Mouse (Mus musculus) liver, embryonic 14.5 days (tissue): ENCODE data around the gene Zbp1. TPM values are rescaled to one million over a fixed set of nuclear protein-coding genes. Genes with fewer than 3 reads are reported as not detected.

Source experiments
- ATAC-seq: fragments of 200-750 bp; cut with Nextera tagmentation; 2 replicates; pipeline ENCODE4 v1.8.0; 2017; ENCODE audit warnings: moderate number of reproducible peaks, mild to moderate bottlenecking, moderate library complexity; ENCODE audit not compliant: insufficient read depth
- DNase-seq, 3 experiments: peaks; one replicate each; pipeline ENCODE4 v3.0.0-alpha.2; 2012 to 2013; ENCODE audit warnings: low read depth in 3 of 3, low spot score in 3 of 3
- H3K27ac ChIP-seq: fragments of 300-500 bp; sonication (generic); 2 replicates; pipeline ENCODE4 v1.5.1; 2014; ENCODE audit warnings: moderate library complexity, mild to moderate bottlenecking, control low read depth, inconsistent platforms
- H3K27me3 ChIP-seq: fragments of 300-500 bp; sonication (generic); 2 replicates; pipeline ENCODE4 v1.6.1; 2014; ENCODE audit warnings: mild to moderate bottlenecking, low read length, moderate library complexity; ENCODE audit not compliant: control insufficient read depth, insufficient read depth
- H3K36me3 ChIP-seq: fragments of 300-500 bp; sonication (generic); replicated peaks from 2 replicates; pipeline ENCODE4 v1.6.1; 2014; ENCODE audit warnings: low read depth; ENCODE audit not compliant: control insufficient read depth, insufficient read depth
- H3K4me1 ChIP-seq, 2 experiments: fragments of 200-500 bp in 1 of 2; fragments of 300-500 bp in 1 of 2; sonication (generic) in 1 of 2; replicated peaks; 2 replicates each; pipeline ENCODE4 v1.6.1; 2012 to 2014; ENCODE audit warnings: antibody characterized with exemption in 1 of 2, inconsistent platforms in 1 of 2, low read length in 1 of 2; ENCODE audit not compliant: control insufficient read depth in 2 of 2, insufficient read depth in 2 of 2
- H3K4me2 ChIP-seq: fragments of 300-500 bp; sonication (generic); 2 replicates; pipeline ENCODE4 v1.6.1; 2014; ENCODE audit warnings: low read depth, mild to moderate bottlenecking, control low read depth, moderate library complexity
- H3K4me3 ChIP-seq, 2 experiments: fragments of 200-500 bp in 1 of 2; fragments of 300-500 bp in 1 of 2; sonication (generic) in 1 of 2; 2 replicates each; pipeline ENCODE4 v1.5.1; 2012 to 2014; ENCODE audit warnings: low read depth in 2 of 2, low read length in 2 of 2, mild to moderate bottlenecking in 2 of 2, control low read depth in 1 of 2, inconsistent platforms in 1 of 2, moderate library complexity in 1 of 2; ENCODE audit not compliant: insufficient read depth in 1 of 2
- H3K9ac ChIP-seq: fragments of 300-500 bp; sonication (generic); replicated peaks from 2 replicates; pipeline ENCODE4 v1.6.1; 2014; ENCODE audit warnings: mild to moderate bottlenecking, control low read depth, moderate library complexity
- H3K9me3 ChIP-seq: fragments of 300-500 bp; sonication (generic); 2 replicates; pipeline ENCODE4 v1.6.1; 2016; ENCODE audit warnings: low read length, mixed read lengths; ENCODE audit not compliant: control insufficient read depth
- CTCF ChIP-seq: IDR thresholded peaks from 2 replicates; pipeline ENCODE4 v1.5.1; 2016; ENCODE audit warnings: antibody characterized with exemption, low read depth, control low read depth
- EP300 ChIP-seq: IDR thresholded peaks from 2 replicates; pipeline ENCODE4 v1.6.1; 2016; ENCODE audit warnings: antibody characterized with exemption, low read depth
- WGBS: fragments of 180-500 bp; shearing (Covaris S2); extraction: QIAGEN DNeasy Blood & Tissue Kit; methylation state at CpG from one replicate; pipeline ENCODE4 v1.1.7; 2014; ENCODE audit not compliant: insufficient replicate concordance; 5-methylcytosine and 5-hydroxymethylcytosine counted together
- polyA plus RNA-seq, 2 experiments: library from polyadenylated mRNA; depleted of rRNA in 1 of 2; stranded (reverse) in 1 of 2; unstranded in 1 of 2; fragments of >200 nt; fragmentation: Nextera tagmentation in 1 of 2; extraction: Ambion mirVana in 1 of 2; gene quantifications; 2 replicates each; pipeline versions ENCODE4 v1.2.1 to v1.2.3; 2012 to 2014

The Zbp1 gene
- polyA plus RNA-seq, 2 experiments: 0.64 to 1.0 TPM

GRCm38 (mm10) chr2:173207051-173207450 lies 11.7 kb downstream of the Zbp1 start:
- H3K27me3 ChIP-seq: no peaks in the 10 kb centered on the region
- no peak for DNase-seq

GRCm38 (mm10) chr2:173205563-173206099 lies 13.1 kb downstream of the Zbp1 start:
- Histone ChIP-seq H3K27ac (no peak overlapping the region), H3K4me1 (no peaks in the 10 kb centered on the region), H3K27me3 (no peaks in the 10 kb centered on the region), H3K9me3 (no peaks in the 10 kb centered on the region), H3K4me2 (no peak overlapping the region), H3K4me3 (no peak overlapping the region), H3K36me3 (no peaks in the 10 kb centered on the region), H3K9ac (no peak overlapping the region)
- ATAC-seq: no peak
- TF ChIP-seq EP300 (no peak), CTCF (no peak)
- 72% methylated on average over 14 of the region's 14 CpGs for WGBS
- no peak for DNase-seq

More at GRCm38 (mm10) chr2:173207051-173207450, 11.7 kb downstream of the Zbp1 start:
- Histone ChIP-seq H3K4me3 (no peak overlapping the region), H3K9ac (no peak overlapping the region), H3K36me3 (no peaks in the 10 kb centered on the region), H3K4me2 (no peak overlapping the region), H3K4me1 (no peaks in the 10 kb centered on the region), H3K9me3 (no peaks in the 10 kb centered on the region), H3K27ac (no peak overlapping the region)
- WGBS: 73% methylated on average over 3 of the region's 3 CpGs
- no peak for TF ChIP-seq EP300
- no peak for TF ChIP-seq CTCF
- ATAC-seq: no peak

GRCm38 (mm10) chr2:173204671-173205070 lies 14.1 kb downstream of the Zbp1 start:
- Histone ChIP-seq H3K27ac (no peak overlapping the region), H3K4me1 (no peaks in the 10 kb centered on the region), H3K4me3 (no peak overlapping the region), H3K4me2 (no peak overlapping the region), H3K9me3 (no peaks in the 10 kb centered on the region), H3K27me3 (no peaks in the 10 kb centered on the region), H3K9ac (no peak overlapping the region), H3K36me3 (no peaks in the 10 kb centered on the region)
- 61% methylated on average over 4 of the region's 4 CpGs for WGBS
- ATAC-seq (no peak), DNase-seq (no peak)
- TF ChIP-seq EP300: no peak
- no peak for TF ChIP-seq CTCF

GRCm38 (mm10) chr2:173203726-173204125 lies 15.0 kb downstream of the Zbp1 start:
- Histone ChIP-seq H3K27ac (no peak overlapping the region), H3K27me3 (no peaks in the 10 kb centered on the region), H3K4me3 (no peak overlapping the region), H3K36me3 (no peaks in the 10 kb centered on the region), H3K9me3 (no peaks in the 10 kb centered on the region), H3K4me1 (no peaks in the 10 kb centered on the region), H3K9ac (no peak overlapping the region), H3K4me2 (no peak overlapping the region)
- 55% methylated on average over 3 of the region's 3 CpGs for WGBS
- no peak for DNase-seq
- ATAC-seq: no peak
- TF ChIP-seq CTCF: no peak
- no peak for TF ChIP-seq EP300

GRCm38 (mm10) chr2:173202924-173203689 lies 15.6 kb downstream of the Zbp1 start:
- no peaks in the 10 kb centered on the region for H3K36me3 ChIP-seq
- H3K4me2 ChIP-seq: no peak overlapping the region
- no peaks in the 10 kb centered on the region for H3K4me1 ChIP-seq
- H3K9ac ChIP-seq: no peak overlapping the region
- H3K27ac ChIP-seq: no peak overlapping the region
- H3K4me3 ChIP-seq: no peak overlapping the region
- no peaks in the 10 kb centered on the region for H3K9me3 ChIP-seq
- TF ChIP-seq CTCF (no peak), EP300 (no peak)
- ATAC-seq (no peak), DNase-seq (no peak)
- H3K27me3 ChIP-seq: no peaks in the 10 kb centered on the region
- 65% methylated on average over 19 of the region's 19 CpGs for WGBS
